Mouse (Mus musculus) bone marrow macrophage, adult 2 months (primary cell): Measurements from ENCODE around the gene Gm20388.

Experiments
- CTCF ChIP-seq: IDR thresholded peaks from 2 replicates; pipeline ENCODE4 v1.5.1; 2012; ENCODE audit warnings: low read depth, mild to moderate bottlenecking, low read length, moderate library complexity
- POLR2A ChIP-seq: IDR thresholded peaks from 2 replicates; pipeline ENCODE4 v1.6.1; 2012; ENCODE audit warnings: mild to moderate bottlenecking, low read depth, low read length, borderline replicate concordance

DNA sequence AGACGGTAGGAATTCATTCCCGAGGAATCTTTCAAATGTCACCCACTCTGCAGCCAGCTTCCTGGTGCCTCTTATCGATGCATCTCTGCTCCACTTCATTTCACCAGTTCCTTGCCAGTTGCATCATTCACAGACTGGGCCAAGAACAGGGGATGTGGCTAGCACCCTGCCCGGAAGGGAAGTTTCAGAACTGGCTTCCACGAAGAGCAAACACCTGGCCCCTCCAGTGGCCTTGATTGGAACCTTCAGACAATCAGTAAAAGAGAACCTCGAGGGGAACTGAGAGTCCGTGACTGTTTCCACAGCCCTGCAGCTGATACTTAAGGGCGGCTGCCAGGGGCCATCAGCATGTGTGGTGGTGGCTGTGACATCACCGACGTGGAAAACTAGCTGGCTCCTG lies 1937.9 kb downstream of the Gm20388 start:
- TF ChIP-seq CTCF: no peak
- no peak for TF ChIP-seq POLR2A
